Mouse (Mus musculus) heart, postnatal 0 days (tissue): ENCODE results near the gene 1110008P14Rik. TPM values are rescaled to one million over a fixed set of nuclear protein-coding genes. Genes with fewer than 3 reads are reported as not detected.

Source experiments
- ATAC-seq: fragments of 200-750 bp; cut with Nextera tagmentation; 2 replicates; pipeline ENCODE4 v1.8.0; 2017; ENCODE audit warnings: low read depth, moderate number of reproducible peaks, moderate library complexity; ENCODE audit not compliant: insufficient read depth
- DNase-seq: peaks from one replicate; pipeline ENCODE4 v3.0.0-alpha.2; 2016; ENCODE audit warnings: low spot score
- H3K27ac ChIP-seq: fragments of 300-500 bp; sonication (generic); 2 replicates; pipeline ENCODE4 v1.5.1; 2014; ENCODE audit warnings: low read depth, mild to moderate bottlenecking
- H3K27me3 ChIP-seq: fragments of 300-500 bp; sonication (generic); 2 replicates; pipeline ENCODE4 v1.6.1; 2014; ENCODE audit warnings: low read length, mixed read lengths; ENCODE audit not compliant: control insufficient read depth, insufficient read depth
- H3K36me3 ChIP-seq: fragments of 300-500 bp; sonication (generic); replicated peaks from 2 replicates; pipeline ENCODE4 v1.6.1; 2014; ENCODE audit warnings: low read length, mixed read lengths; ENCODE audit not compliant: control insufficient read depth, insufficient read depth
- H3K4me1 ChIP-seq: fragments of 300-500 bp; sonication (generic); 2 replicates; pipeline ENCODE4 v1.6.1; 2014; ENCODE audit warnings: antibody characterized with exemption; ENCODE audit not compliant: control insufficient read depth, insufficient read depth
- H3K4me2 ChIP-seq: fragments of 300-500 bp; sonication (generic); 2 replicates; pipeline ENCODE4 v1.6.1; 2014; ENCODE audit warnings: low read depth, mild to moderate bottlenecking, low read length, moderate library complexity
- H3K4me3 ChIP-seq: fragments of 300-500 bp; sonication (generic); 2 replicates; pipeline ENCODE4 v1.5.1; 2014; ENCODE audit warnings: low read depth, low read length
- H3K9ac ChIP-seq: fragments of 300-500 bp; sonication (generic); replicated peaks from 2 replicates; pipeline ENCODE4 v1.6.1; 2014; ENCODE audit warnings: low read depth, low read length, mixed read lengths
- H3K9me3 ChIP-seq: fragments of 300-500 bp; sonication (generic); replicated peaks from 2 replicates; pipeline ENCODE4 v1.6.1; 2016; ENCODE audit warnings: low read length; ENCODE audit not compliant: control insufficient read depth
- CTCF ChIP-seq: IDR thresholded peaks from 2 replicates; pipeline ENCODE4 v1.5.1; 2016; ENCODE audit warnings: antibody characterized with exemption, control low read depth, low read depth
- EP300 ChIP-seq: IDR thresholded peaks from 2 replicates; pipeline ENCODE4 v1.6.1; 2016; ENCODE audit warnings: antibody characterized with exemption, low read depth
- WGBS: fragments of 180-500 bp; shearing (Covaris S2); extraction: QIAGEN DNeasy Blood & Tissue Kit; methylation state at CpG from one replicate; pipeline ENCODE4 v1.1.7; 2014; 5-methylcytosine and 5-hydroxymethylcytosine counted together
- polyA plus RNA-seq: library from polyadenylated mRNA; unstranded; fragments of >200 nt; fragmentation: Nextera tagmentation; extraction: Ambion mirVana; gene quantifications from 2 replicates; pipeline ENCODE4 v1.2.1, GENCODE M21; 2015
- total RNA-seq: library from RNA; depleted of rRNA; stranded (reverse); fragments of >200 nt; gene quantifications from 2 replicates; pipeline ENCODE4 v1.2.3, GENCODE M21; 2014; ENCODE audit warnings: low replicate concordance

Gene 1110008P14Rik
- total and polyA plus RNA-seq, 2 experiments from 2014 or later, result 77.0 to 195 TPM

DNA sequence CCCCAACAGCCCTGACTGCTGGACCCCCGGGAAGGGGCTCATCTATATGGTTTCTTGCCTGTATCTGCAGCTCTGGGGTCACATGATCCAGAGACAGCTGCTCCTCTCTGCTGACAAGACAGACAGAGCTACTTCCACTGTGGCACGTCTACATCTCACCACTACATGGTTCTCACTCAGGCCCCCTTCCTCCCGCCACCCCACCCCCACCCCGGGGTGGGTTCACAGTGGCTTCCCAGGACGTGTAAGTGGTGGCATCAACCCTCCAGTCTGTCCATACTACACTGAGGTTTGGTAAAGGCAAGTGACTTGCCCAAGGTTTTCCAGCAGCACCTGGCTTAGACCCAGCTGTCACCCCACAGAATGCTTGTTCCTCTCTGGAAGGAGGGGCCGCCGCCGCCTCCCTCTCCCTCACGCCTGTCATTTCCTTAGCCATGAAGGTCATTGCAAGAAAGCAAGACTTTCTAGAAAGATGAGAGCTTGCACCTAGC is 30.2 kb downstream of the 1110008P14Rik start:
- no peaks in the 10 kb centered on the region for H3K36me3 ChIP-seq
- no peak overlapping the region for H3K4me3 ChIP-seq
- H3K9ac ChIP-seq, result no peak overlapping the region
- H3K27ac ChIP-seq, result no peak overlapping the region
- peak overlapping the region; percentile 79; the same call in 1 of the 2 replicates for H3K4me2 ChIP-seq
- peaks cover 4% of the 10 kb centered on the region; the same call in 1 of the 2 replicates for H3K4me1 ChIP-seq
- no peak for DNase-seq
- ATAC-seq, result no peak
- 51% methylated on average over 9 of the region's 9 CpGs for WGBS
- H3K27me3 ChIP-seq, result peaks cover 30% of the 10 kb centered on the region
- no peaks in the 10 kb centered on the region for H3K9me3 ChIP-seq
- TF ChIP-seq CTCF, result no peak

DNA sequence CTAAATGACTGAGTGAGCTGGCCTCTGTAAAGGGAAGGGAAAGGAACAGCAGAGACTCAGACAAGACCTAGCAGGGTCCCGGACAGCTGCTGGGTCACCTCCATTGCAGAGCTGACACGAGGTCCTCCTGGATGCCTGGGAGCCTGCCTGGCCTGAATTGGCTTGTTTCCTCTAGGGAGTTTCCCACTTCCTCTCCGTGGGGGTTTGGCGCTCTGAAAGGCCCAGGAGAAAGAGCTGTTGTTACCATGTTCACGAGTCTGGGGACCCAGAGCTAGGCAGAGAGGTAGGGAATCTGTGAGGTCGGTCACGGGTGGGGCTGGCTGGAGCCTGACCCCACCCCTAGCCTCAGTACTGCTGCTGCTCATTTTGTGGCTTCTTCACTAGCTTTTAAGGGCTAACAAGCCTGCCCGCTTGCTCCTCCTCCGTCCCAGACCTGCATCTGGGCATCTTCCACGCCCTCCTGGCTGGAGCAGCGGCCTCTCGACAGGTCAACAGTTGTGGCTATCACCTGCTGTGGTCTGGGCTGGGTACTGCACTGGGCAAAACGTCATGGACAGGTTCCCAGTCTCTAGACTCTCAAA is 31.2 kb downstream of the 1110008P14Rik start:
- Histone ChIP-seq H3K4me2 (no peak overlapping the region), H3K27ac (no peak overlapping the region), H3K36me3 (no peaks in the 10 kb centered on the region), H3K4me1 (peaks cover 4% of the 10 kb centered on the region; the same call in 1 of the 2 replicates), H3K27me3 (peaks cover 30% of the 10 kb centered on the region), H3K4me3 (no peak overlapping the region), H3K9me3 (no peaks in the 10 kb centered on the region), H3K9ac (no peak overlapping the region)
- TF ChIP-seq CTCF, result no peak
- TF ChIP-seq EP300, result no peak
- WGBS, result 54% methylated on average over 13 of the region's 13 CpGs
- ATAC-seq (no peak), DNase-seq (no peak)

DNA sequence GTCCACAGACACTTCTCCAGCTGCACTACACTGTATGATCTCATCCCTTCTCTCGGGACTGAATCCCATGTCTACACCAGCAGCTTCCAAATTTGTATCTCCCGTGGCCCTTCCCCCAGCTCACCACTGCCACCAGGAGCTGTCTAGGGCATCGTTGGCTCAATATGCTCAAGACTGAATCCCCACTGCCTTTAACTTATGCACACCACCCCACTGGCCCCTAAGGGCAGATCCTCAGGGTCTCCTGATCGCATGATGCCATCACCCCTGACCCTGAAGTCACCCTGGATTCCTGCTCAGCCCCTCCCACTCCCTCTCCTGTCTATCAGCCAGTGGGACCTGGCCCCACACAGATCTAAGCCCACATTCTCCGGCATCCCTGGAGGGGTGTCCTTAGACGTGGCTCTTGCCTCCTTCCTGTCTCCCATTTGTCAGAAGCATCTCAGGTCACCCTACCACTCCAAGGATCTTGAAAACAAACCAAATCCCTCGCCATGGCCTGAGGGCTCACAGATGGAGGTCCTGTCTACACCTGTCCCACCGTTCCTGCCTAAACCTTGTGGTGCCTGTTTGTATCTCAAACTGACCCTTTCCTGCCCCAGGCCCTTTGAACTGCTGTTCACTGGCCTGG is 32.0 kb downstream of the 1110008P14Rik start:
- DNase-seq, result no peak
- ATAC-seq, result no peak
- H3K9ac ChIP-seq, result no peak overlapping the region
- H3K27me3 ChIP-seq, result peaks cover 30% of the 10 kb centered on the region
- WGBS, result 49% methylated on average over 8 of the region's 8 CpGs
- H3K9me3 ChIP-seq, result no peaks in the 10 kb centered on the region
- TF ChIP-seq CTCF, result no peak
- TF ChIP-seq EP300, result no peak
- H3K4me1 ChIP-seq, result peaks cover 4% of the 10 kb centered on the region; the same call in 1 of the 2 replicates
- H3K4me3 ChIP-seq, result no peak overlapping the region
- no peaks in the 10 kb centered on the region for H3K36me3 ChIP-seq
- no peak overlapping the region for H3K4me2 ChIP-seq
- no peak overlapping the region for H3K27ac ChIP-seq

DNA sequence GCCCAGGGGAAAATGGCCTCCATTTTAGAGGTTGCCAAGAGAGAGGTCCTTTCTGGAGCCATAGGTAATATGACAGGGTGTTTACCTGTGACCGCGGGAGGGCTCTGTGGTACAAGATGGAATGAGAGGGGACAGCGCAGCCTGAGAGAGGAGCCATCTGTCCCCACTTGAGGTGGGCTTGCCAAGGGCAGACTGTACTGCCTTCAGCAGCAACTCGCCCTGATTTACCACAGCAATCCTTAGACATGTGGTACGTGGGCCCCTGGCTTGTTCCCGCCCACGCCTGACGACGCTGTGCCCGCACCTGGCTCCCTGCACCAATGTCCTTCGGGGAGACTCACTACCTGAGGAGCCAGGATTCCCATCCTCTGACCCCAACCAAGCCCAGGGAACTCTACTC is 33.4 kb downstream of the 1110008P14Rik start:
- no peak overlapping the region for H3K4me3 ChIP-seq
- H3K36me3 ChIP-seq, result no peaks in the 10 kb centered on the region
- no peak overlapping the region for H3K4me2 ChIP-seq
- TF ChIP-seq CTCF (no peak), EP300 (no peak)
- DNase-seq, result no peak
- ATAC-seq, result no peak
- peaks cover 30% of the 10 kb centered on the region for H3K27me3 ChIP-seq
- no peaks in the 10 kb centered on the region for H3K9me3 ChIP-seq
- H3K27ac ChIP-seq, result no peak overlapping the region
- 78% methylated on average over 11 of the region's 11 CpGs for WGBS
- H3K4me1 ChIP-seq, result peaks cover 4% of the 10 kb centered on the region; the same call in 1 of the 2 replicates
- H3K9ac ChIP-seq, result no peak overlapping the region

DNA sequence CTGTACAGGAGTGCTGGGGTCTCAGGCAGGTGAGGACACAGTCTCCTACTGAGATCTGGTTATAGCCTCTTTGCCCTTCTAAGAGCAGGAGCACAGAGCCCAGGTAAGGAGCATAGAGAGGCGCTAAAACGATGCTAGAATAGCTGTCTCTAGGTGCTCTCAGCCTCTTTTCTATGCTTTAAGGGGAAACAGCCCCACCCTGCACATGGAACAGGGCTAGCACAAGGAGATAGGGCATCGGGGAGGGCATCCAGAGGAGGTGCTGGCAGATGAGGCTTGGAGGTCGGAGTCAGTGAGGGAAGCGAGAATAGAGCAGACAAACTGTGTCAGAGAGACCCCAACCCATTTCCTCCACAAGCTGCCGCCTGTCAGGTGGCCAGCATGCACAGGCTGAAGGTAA is 34.7 kb downstream of the 1110008P14Rik start:
- TF ChIP-seq EP300 (no peak), CTCF (no peak)
- H3K4me3 ChIP-seq, result no peak overlapping the region
- DNase-seq (no peak), ATAC-seq (no peak)
- no peak overlapping the region for H3K27ac ChIP-seq
- H3K4me1 ChIP-seq, result no peaks in the 10 kb centered on the region
- peaks cover 22% of the 10 kb centered on the region for H3K27me3 ChIP-seq
- H3K9ac ChIP-seq, result no peak overlapping the region
- H3K4me2 ChIP-seq, result no peak overlapping the region
- no peaks in the 10 kb centered on the region for H3K36me3 ChIP-seq
- 61% methylated on average over 6 of the region's 6 CpGs for WGBS
- H3K9me3 ChIP-seq, result no peaks in the 10 kb centered on the region
